Mouse (Mus musculus) splenic B cell, adult 2 months (primary cell): ENCODE results near the gene Lrrfip2.

Experiments used
- DNase-seq: peaks from one replicate; pipeline ENCODE4 v3.0.0-alpha.2; 2011; ENCODE audit warnings: low read depth, low spot score
- H3K27me3 ChIP-seq: 2 replicates; pipeline ENCODE4 v1.6.1; 2012; ENCODE audit warnings: mild to moderate bottlenecking, low read length, moderate library complexity, mixed read lengths; ENCODE audit not compliant: control insufficient read depth, poor library complexity, insufficient read depth, severe bottlenecking
- H3K36me3 ChIP-seq: 2 replicates; pipeline ENCODE4 v1.6.1; 2012; ENCODE audit warnings: mild to moderate bottlenecking, low read length, moderate library complexity, mixed read lengths; ENCODE audit not compliant: control insufficient read depth, poor library complexity, insufficient read depth, severe bottlenecking

Gene Lrrfip2

DNA sequence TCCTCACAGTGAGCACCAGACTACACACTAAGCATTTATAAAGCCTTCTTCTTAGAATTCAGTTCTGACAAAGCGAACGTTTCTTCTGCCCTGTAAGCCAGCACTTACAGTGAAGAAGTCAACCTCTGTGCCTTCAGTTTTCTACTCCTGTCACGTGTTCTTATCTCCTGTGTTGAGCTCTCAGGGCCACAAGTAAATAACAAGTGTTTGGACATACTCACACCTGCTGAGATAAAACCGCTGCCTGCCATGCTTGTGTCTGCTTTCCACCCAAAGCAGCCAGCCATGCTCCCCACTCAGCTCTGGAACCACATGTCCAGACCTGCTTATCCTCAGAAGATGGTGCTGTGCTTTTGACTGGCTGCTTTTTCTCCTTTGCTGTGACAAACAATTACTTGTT, 49.2 kb downstream of the Lrrfip2 start:
- DNase-seq, result no peak
- Histone ChIP-seq H3K27me3 (no peaks in the 10 kb centered on the region), H3K36me3 (peaks cover 3% of the 10 kb centered on the region; the same call in 1 of the 2 replicates)

GRCm38 (mm10) chr9:111170430-111170829, 53.0 kb downstream of the Lrrfip2 start:
- Histone ChIP-seq H3K27me3 (no peaks in the 10 kb centered on the region), H3K36me3 (0 out of 2 replicates have a peak, but pooled peaks cover 2% of the 10 kb centered on the region)
- DNase-seq, result no peak

GRCm38 (mm10) chr9:111174071-111174470, 56.7 kb downstream of the Lrrfip2 start:
- H3K36me3 ChIP-seq, result 0 out of 2 replicates have a peak, but pooled peaks cover 2% of the 10 kb centered on the region
- DNase-seq, result no peak
- no peaks in the 10 kb centered on the region for H3K27me3 ChIP-seq

DNA sequence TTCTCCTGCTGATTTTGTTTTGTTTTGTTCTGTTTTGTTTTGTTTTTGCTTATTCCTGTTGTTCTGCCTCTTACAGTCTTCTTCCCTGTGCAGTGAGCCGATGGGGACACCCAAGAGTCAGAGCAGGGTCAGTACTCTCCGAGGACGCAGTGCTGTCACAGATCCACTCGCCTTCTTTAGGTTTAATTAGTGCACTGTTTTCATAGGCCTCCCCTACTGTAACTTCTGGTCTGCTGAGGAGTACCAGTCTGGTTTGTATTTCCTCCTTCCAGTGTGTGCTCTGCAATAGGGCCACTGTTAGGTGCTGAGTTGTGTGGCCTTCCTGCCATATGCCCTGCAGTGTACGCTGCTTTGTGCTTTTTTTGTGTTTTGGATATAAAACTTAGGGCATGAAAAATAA, 61.6 kb downstream of the Lrrfip2 start:
- no peak for DNase-seq
- Histone ChIP-seq H3K36me3 (no peaks in the 10 kb centered on the region), H3K27me3 (no peaks in the 10 kb centered on the region)

DNA sequence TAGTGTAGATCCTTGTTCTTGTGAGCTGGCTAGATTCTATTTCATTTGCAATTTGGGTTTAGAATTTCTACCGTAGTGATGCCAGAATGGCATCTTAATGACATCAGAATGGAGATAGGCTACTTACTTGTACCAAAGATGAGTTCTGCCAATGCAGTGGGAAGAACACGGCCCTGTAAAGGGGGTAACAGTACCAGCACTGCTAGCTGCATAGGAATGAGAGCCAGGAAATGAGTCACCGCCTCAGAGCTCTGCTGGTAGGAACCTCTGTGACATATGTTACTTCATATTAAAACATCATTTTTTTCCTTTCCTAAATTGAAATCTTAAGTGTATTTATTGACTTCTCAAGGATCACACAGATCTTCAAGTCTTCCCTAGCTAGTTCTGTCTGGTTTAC, 64.8 kb downstream of the Lrrfip2 start:
- Histone ChIP-seq H3K36me3 (0 out of 2 replicates have a peak, but pooled peaks cover 1% of the 10 kb centered on the region), H3K27me3 (no peaks in the 10 kb centered on the region)
- no peak for DNase-seq

DNA sequence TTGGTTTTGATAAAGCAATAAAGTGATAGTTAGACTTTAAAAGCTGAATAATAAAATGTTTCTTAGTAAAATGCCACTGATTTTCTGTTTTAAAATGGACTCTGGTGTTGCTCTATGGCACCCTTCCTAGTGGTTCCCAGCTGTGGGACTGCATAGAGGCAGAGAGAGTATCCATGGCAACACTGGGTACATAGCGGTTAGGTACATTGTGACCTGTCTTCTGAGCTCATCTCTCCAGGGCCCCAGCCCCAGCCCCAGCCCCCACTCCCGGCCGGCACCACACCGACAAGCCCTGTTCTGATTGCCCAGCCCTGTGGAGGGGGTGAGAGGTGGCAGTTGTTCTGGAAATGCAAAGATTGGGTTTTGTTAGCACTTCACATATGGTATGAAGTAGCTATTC, 67.5 kb downstream of the Lrrfip2 start:
- Histone ChIP-seq H3K27me3 (no peaks in the 10 kb centered on the region), H3K36me3 (0 out of 2 replicates have a peak, but pooled peaks cover 1% of the 10 kb centered on the region)
- no peak for DNase-seq

GRCm38 (mm10) chr9:111186861-111187260, 69.5 kb downstream of the Lrrfip2 start:
- DNase-seq, result no peak
- no peaks in the 10 kb centered on the region for H3K27me3 ChIP-seq
- peaks cover 1% of the 10 kb centered on the region; the same call in 1 of the 2 replicates for H3K36me3 ChIP-seq

DNA sequence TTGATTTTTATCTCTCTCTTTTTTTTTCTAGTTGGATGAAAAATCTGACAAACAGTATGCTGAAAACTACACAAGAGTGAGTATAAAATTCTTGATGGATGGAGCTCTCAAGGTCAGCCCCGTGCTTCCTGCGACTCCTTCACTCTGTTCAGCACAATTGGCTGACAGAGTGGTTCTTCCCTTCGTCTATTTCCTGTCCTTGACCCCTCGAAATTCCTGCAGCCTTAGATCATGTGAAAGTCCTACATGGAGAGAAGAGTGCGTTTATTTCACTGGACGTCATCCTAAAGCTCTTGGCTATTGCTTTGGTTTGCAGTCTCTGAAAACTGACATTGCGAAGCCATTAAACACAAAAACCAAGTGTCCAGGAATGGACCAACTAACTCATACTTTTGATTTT, 71.3 kb downstream of the Lrrfip2 start:
- Histone ChIP-seq H3K36me3 (peaks cover 1% of the 10 kb centered on the region; the same call in 1 of the 2 replicates), H3K27me3 (no peaks in the 10 kb centered on the region)
- DNase-seq, result no peak

- no peak for DNase-seq
- H3K27me3 ChIP-seq, result no peaks in the 10 kb centered on the region
Measured at GRCm38 (mm10) chr9:111193211-111193610, 75.8 kb downstream of the Lrrfip2 start.

DNA sequence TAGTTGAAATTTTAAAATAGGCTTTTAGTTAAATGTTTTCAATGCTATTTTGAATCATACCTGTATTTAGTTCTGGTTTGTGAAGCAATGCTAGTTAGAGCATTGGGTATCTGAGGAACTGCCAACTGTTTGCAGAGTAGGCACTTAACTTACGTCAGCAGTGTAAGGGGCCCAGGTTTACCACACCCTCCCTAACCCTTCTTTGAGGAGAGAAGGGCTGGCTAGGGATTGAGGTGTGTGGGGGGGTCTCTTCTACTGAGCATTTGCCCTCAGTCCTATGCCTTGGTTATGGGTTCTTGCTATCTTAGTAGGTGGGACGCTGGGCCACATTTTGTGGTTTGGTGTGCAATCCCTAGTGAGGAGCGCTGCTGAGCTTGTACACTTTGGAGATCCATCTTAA, 79.7 kb downstream of the Lrrfip2 start:
- DNase-seq, result no peak
- Histone ChIP-seq H3K36me3 (no peaks in the 10 kb centered on the region), H3K27me3 (no peaks in the 10 kb centered on the region)

More at GRCm38 (mm10) chr9:111193211-111193610, 75.8 kb downstream of the Lrrfip2 start:
- no peaks in the 10 kb centered on the region; the same call in 1 of the 2 replicates for H3K36me3 ChIP-seq

- DNase-seq, result no peak
- H3K36me3 ChIP-seq, result no peaks in the 10 kb centered on the region
Measured at GRCm38 (mm10) chr9:111197712-111198111, 80.3 kb downstream of the Lrrfip2 start.

DNA sequence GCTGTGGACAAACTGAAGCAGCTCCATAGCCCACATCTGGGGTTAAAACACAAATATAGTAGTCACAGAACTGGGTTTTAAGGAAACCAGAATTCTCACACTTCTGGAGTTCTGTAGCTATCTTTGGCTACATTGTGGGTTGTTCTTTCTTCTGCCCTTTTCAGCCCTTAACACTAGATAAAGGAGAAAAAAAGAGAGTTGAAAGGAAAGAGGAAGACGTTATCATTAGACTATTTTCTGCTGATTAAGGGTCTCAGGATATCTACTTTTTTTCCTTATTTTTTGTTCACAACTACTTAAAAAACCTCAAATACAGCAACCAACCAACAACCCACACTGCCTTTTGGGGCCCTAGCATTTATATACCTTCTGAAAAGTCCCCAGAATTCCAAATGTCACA, 80.9 kb downstream of the Lrrfip2 start:
- H3K27me3 ChIP-seq, result no peaks in the 10 kb centered on the region
- DNase-seq, result no peak
- H3K36me3 ChIP-seq, result no peaks in the 10 kb centered on the region

More at GRCm38 (mm10) chr9:111197712-111198111, 80.3 kb downstream of the Lrrfip2 start:
- H3K27me3 ChIP-seq, result no peaks in the 10 kb centered on the region

DNA sequence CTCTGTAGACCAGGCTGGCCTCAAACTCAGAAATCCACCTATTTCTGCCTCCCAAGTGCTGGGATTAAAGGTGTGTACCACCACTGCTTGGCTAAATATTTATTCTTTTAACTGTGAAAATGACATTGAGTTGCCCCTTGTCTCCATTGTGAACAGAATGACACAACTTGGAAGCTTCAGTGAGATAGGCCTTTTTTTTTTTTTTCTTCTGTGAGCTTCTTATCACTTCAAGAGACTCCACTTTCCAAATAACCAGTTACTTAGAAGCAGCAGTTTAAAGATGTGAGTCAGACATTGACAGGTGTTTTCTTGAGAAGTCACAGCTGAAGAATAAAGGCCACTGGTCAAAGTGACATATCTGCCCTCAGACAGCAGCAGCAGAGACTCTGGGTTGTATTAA, 82.8 kb downstream of the Lrrfip2 start:
- no peaks in the 10 kb centered on the region for H3K27me3 ChIP-seq
- no peaks in the 10 kb centered on the region for H3K36me3 ChIP-seq
- DNase-seq, result no peak

DNA sequence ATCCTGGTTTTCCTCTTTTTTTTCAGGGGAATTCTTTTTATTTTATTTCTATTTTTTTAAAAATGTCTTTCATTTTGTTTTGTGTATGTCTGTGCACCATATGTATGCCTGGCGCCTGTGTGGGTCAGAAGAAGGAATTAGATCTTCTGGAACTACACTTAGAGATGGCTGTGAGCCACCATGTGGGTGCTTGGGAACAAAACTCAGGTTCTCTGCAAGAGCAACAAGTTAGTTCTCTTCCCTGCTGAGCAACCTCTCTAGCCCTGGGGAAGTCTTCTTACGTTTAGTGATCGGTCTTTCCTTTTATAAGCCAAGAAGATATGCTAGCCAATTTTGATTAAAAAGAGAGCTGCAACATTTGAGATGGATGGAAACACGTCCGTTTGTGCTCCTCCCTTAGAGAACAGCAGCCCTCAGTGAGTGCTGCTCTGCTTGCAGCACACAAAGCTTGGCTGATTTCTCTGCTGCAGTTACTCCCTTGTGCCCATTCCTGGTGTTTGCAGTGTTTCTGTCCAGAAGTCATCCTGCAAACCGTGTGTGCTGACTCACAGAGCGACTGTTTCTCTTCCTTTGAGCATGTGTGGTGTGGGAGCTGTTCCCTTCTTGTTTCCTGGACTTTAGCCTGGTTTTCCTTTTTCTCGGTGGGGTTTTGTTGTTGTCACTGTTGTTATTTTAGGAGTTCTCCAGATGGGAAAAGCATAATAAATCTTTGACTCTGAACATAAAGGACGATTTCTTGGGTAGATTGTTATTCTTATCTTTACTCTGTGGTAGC, 87.4 kb downstream of the Lrrfip2 start:
- no peaks in the 10 kb centered on the region for H3K27me3 ChIP-seq
- no peak for DNase-seq
- H3K36me3 ChIP-seq, result no peaks in the 10 kb centered on the region

DNA sequence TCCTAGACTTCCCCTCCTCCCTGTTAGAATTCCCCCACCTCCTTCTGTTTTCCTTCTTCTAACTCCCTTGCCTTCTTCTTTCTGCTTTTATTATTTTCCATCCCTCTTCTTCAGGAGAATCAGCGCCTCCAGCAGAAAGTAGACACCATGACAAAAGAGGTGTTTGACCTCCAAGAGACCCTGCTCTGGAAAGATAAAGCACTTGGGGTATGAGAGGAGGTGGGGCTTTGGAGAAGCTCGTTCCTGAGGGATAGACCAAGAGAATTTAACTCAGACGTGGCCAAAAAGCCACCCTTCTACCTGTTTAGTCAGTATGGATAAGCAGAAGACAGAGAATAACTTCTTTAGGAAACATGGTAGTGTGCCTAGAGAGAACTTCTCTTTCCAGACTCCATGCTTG, 90.3 kb downstream of the Lrrfip2 start:
- Histone ChIP-seq H3K36me3 (no peaks in the 10 kb centered on the region), H3K27me3 (no peaks in the 10 kb centered on the region)
- DNase-seq, result no peak
